Mouse (Mus musculus): ENCODE measurements around the gene Cmas.

Cmas gene

GRCm38 (mm10) chr6:142752331-142753246 lies 3.9 kb upstream of the Cmas start:
- no peak for DNase-seq (ENCODE audit: low read depth, low spot score)

GRCm38 (mm10) chr6:142757334-142757965 lies 964 bp downstream of the Cmas start:
- no peak for DNase-seq (ENCODE audit: low read depth, low spot score)

GRCm38 (mm10) chr6:142757976-142758375 lies 1.5 kb downstream of the Cmas start:
- DNase-seq (ENCODE audit: low read depth, low spot score) = no peak

GRCm38 (mm10) chr6:142758562-142758961 lies 2.1 kb downstream of the Cmas start:
- DNase-seq (ENCODE audit: low read depth, low spot score) = no peak

GRCm38 (mm10) chr6:142759633-142760032 lies 3.1 kb downstream of the Cmas start:
- no peak for DNase-seq (ENCODE audit: low read depth, low spot score)

- no peak for DNase-seq (ENCODE audit: low read depth, low spot score)
These were observed 8.4 kb downstream of the Cmas start for GRCm38 (mm10) chr6:142764933-142765332.

GRCm38 (mm10) chr6:142767305-142767704 lies 10.8 kb downstream of the Cmas start:
- DNase-seq (ENCODE audit: low read depth, low spot score) = no peak

- no peak for DNase-seq (ENCODE audit: low read depth, low spot score)
These were observed 13.4 kb downstream of the Cmas start for GRCm38 (mm10) chr6:142769896-142770295.

GRCm38 (mm10) chr6:142771643-142772042 lies 15.2 kb downstream of the Cmas start:
- no peak for DNase-seq (ENCODE audit: low read depth, low spot score)

- DNase-seq (ENCODE audit: low read depth, low spot score) = no peak
These were observed 17.1 kb downstream of the Cmas start for GRCm38 (mm10) chr6:142773566-142773965.

GRCm38 (mm10) chr6:142776935-142777334 lies 20.4 kb downstream of the Cmas start:
- no peak for DNase-seq (ENCODE audit: low read depth, low spot score)

- DNase-seq (ENCODE audit: low read depth, low spot score) = no peak
These were observed 22.7 kb downstream of the Cmas start for GRCm38 (mm10) chr6:142779045-142779811.

- no peak for DNase-seq (ENCODE audit: low read depth, low spot score)
These were observed 23.5 kb downstream of the Cmas start for GRCm38 (mm10) chr6:142779812-142780573.

- DNase-seq (ENCODE audit: low read depth, low spot score) = no peak
These were observed 24.1 kb downstream of the Cmas start for GRCm38 (mm10) chr6:142780574-142781033.

- DNase-seq (ENCODE audit: low read depth, low spot score) = no peak
These were observed 24.8 kb downstream of the Cmas start for GRCm38 (mm10) chr6:142781286-142781685.

- DNase-seq (ENCODE audit: low read depth, low spot score) = peak; percentile 11
These were observed 28.9 kb downstream of the Cmas start for GRCm38 (mm10) chr6:142785343-142785742.

GRCm38 (mm10) chr6:142786106-142786505 lies 29.6 kb downstream of the Cmas start:
- DNase-seq (ENCODE audit: low read depth, low spot score) = no peak

- DNase-seq (ENCODE audit: low read depth, low spot score) = no peak
These were observed 31.8 kb downstream of the Cmas start for GRCm38 (mm10) chr6:142788042-142788987.

- no peak for DNase-seq (ENCODE audit: low read depth, low spot score)
These were observed 33.2 kb downstream of the Cmas start for GRCm38 (mm10) chr6:142789736-142790135.
